Comparison of ENCODE assay signal across 11 mouse cellular contexts in the genomic region with DNA sequence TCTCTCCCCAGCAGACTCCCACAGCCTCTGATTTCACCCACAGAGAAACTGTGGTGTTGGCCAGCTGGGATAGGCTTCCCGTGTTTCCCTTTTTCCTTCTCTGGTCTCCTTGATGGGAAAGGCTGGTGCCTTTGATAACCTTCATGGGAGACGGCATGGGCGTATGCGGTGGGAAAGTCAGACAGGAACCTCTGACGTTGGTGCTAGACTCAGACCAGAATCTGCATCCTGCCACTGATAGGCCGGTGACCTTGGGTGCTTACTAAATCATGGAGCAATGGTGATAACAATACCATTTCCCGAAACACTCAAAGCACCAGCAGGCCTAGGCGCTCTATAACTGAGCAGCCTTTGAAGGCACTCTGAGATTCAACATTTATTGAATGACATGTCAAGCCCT. TPM values are rescaled to one million over a fixed set of nuclear protein-coding genes. Genes with fewer than 3 reads are reported as not detected.
A peak's percentile ranks its signal among the peaks of the same experiment; 100 is the strongest.
DNase-seq lines count a peak whose midpoint lies in the region; ATAC-seq and TF ChIP-seq lines count a peak whose summit lies in the region.
"Had no signal": no experiment of that assay in that cellular context is flagged by ENCODE, and none has a peak within 500 bp of the region (broad histone marks: within the 10 kb centered on the region; RNA-seq: fewer than 3 reads in every experiment).

No protein-coding gene starts in this region.

- no peak overlapping the region for H3K4me3 ChIP-seq in kidney, embryonic 14.5 days (ENCODE audit: low read length)
- H3K4me3 ChIP-seq in heart, embryonic 10.5 days, result no peak overlapping the region
- no peak overlapping the region for H3K4me3 ChIP-seq in lung, postnatal 0 days (ENCODE audit: low read depth, low read length)
- H3K4me3 ChIP-seq in midbrain, embryonic 15.5 days, result no peak overlapping the region
- no peak overlapping the region for H3K4me3 ChIP-seq in hindbrain, embryonic 13.5 days
- H3K4me3 ChIP-seq: megakaryocyte, embryonic 14.5 days had no signal

- TF ChIP-seq EP300 in lung, postnatal 0 days (IDR thresholded peaks at IDR 0.05), result peak; percentile 78

- H3K9ac ChIP-seq in kidney, embryonic 14.5 days (ENCODE audit: low read depth, low read length), result no peak overlapping the region
- no peak overlapping the region for H3K9ac ChIP-seq in lung, postnatal 0 days (replicated peaks; ENCODE audit: low read depth)
- H3K9ac ChIP-seq in midbrain, embryonic 15.5 days, result no peak overlapping the region
- no peak overlapping the region for H3K9ac ChIP-seq in hindbrain, embryonic 13.5 days

- peaks cover 32% of the 10 kb centered on the region; the same call in 1 of the 2 replicates for H3K36me3 ChIP-seq in kidney, embryonic 14.5 days (ENCODE audit: control insufficient read depth, insufficient read depth, low read length)
- peaks cover 21% of the 10 kb centered on the region; the same call in 1 of the 2 replicates for H3K36me3 ChIP-seq in heart, embryonic 10.5 days
- H3K36me3 ChIP-seq in lung, postnatal 0 days (ENCODE audit: insufficient read depth, low read length), result no peaks in the 10 kb centered on the region
- peaks cover 8% of the 10 kb centered on the region; the same call in 1 of the 2 replicates for H3K36me3 ChIP-seq in midbrain, embryonic 15.5 days (replicated peaks)
- peaks cover 83% of the 10 kb centered on the region for H3K36me3 ChIP-seq in hindbrain, embryonic 13.5 days

- no peak overlapping the region for H3K4me2 ChIP-seq in kidney, embryonic 14.5 days (replicated peaks; ENCODE audit: low read depth, low read length)
- H3K4me2 ChIP-seq in lung, postnatal 0 days (replicated peaks; ENCODE audit: low read depth, low read length), result no peak overlapping the region
- H3K4me2 ChIP-seq in midbrain, embryonic 15.5 days, result no peak overlapping the region
- no peak overlapping the region for H3K4me2 ChIP-seq in hindbrain, embryonic 13.5 days

- ATAC-seq in kidney, embryonic 14.5 days (ENCODE audit: low FRiP score, low TSS enrichment), result no peak
- peak; percentile 85 for ATAC-seq in lung, postnatal 0 days
- ATAC-seq in midbrain, embryonic 15.5 days (replicated peaks), result no peak
- ATAC-seq in hindbrain, embryonic 13.5 days (ENCODE audit: low FRiP score), result no peak
- ATAC-seq: hindbrain, postnatal 0 days had no signal

- DNase-seq in kidney, adult 18-20 months, result peak; percentile 26
- no peak for DNase-seq in heart, embryonic 10.5 days (ENCODE audit: low spot score)
- DNase-seq in kidney, adult 9 months, result peak; percentile 55
- DNase-seq in lung, postnatal 0 days (ENCODE audit: low spot score), result peak; percentile 60
- no peak for DNase-seq in frontal cortex, postnatal 36 days (ENCODE audit: low spot score in 2 of 2)

- TF ChIP-seq CTCF in lung, postnatal 0 days (IDR thresholded peaks at IDR 0.05), result no peak

- no peak overlapping the region for H3K27ac ChIP-seq in kidney, embryonic 14.5 days (ENCODE audit: low read depth, low read length)
- H3K27ac ChIP-seq in heart, embryonic 10.5 days, result peak overlapping the region; percentile 49; the same call in 1 of the 2 replicates
- H3K27ac ChIP-seq in lung, postnatal 0 days (ENCODE audit: low read length), result no peak overlapping the region
- no peak overlapping the region for H3K27ac ChIP-seq in midbrain, embryonic 15.5 days
- no peak overlapping the region for H3K27ac ChIP-seq in hindbrain, embryonic 13.5 days
- H3K27ac ChIP-seq: hindbrain, postnatal 0 days had no signal

- H3K9me3 ChIP-seq in kidney, embryonic 14.5 days (ENCODE audit: control insufficient read depth, low read length), result no peaks in the 10 kb centered on the region
- no peaks in the 10 kb centered on the region for H3K9me3 ChIP-seq in heart, embryonic 10.5 days
- H3K9me3 ChIP-seq in lung, postnatal 0 days (ENCODE audit: low read length), result no peaks in the 10 kb centered on the region
- H3K9me3 ChIP-seq in midbrain, embryonic 15.5 days, result no peaks in the 10 kb centered on the region
- no peaks in the 10 kb centered on the region for H3K9me3 ChIP-seq in hindbrain, embryonic 13.5 days
- H3K9me3 ChIP-seq: megakaryocyte, embryonic 14.5 days had no signal

- H3K27me3 ChIP-seq in kidney, embryonic 14.5 days (ENCODE audit: control insufficient read depth, insufficient read depth, low read length), result no peaks in the 10 kb centered on the region
- H3K27me3 ChIP-seq in heart, embryonic 10.5 days (ENCODE audit: insufficient read depth, poor library complexity, severe bottlenecking), result no peaks in the 10 kb centered on the region
- no peaks in the 10 kb centered on the region for H3K27me3 ChIP-seq in lung, postnatal 0 days (replicated peaks; ENCODE audit: insufficient read depth, low read length)
- no peaks in the 10 kb centered on the region for H3K27me3 ChIP-seq in midbrain, embryonic 15.5 days (replicated peaks)
- no peaks in the 10 kb centered on the region for H3K27me3 ChIP-seq in hindbrain, embryonic 13.5 days

- H3K4me1 ChIP-seq in kidney, embryonic 14.5 days (ENCODE audit: control insufficient read depth, insufficient read depth, low read length), result no peaks in the 10 kb centered on the region
- H3K4me1 ChIP-seq in heart, embryonic 10.5 days, result peaks cover 23% of the 10 kb centered on the region
- peaks cover 6% of the 10 kb centered on the region; the same call in 1 of the 2 replicates for H3K4me1 ChIP-seq in lung, postnatal 0 days (ENCODE audit: insufficient read depth, low read depth, low read length)
- H3K4me1 ChIP-seq in midbrain, embryonic 15.5 days, result no peaks in the 10 kb centered on the region
- H3K4me1 ChIP-seq in hindbrain, embryonic 13.5 days (replicated peaks), result no peaks in the 10 kb centered on the region

- WGBS in kidney, embryonic 14.5 days, result 77% methylated on average over 8 of the region's 8 CpGs
- 64% methylated on average over 8 of the region's 8 CpGs for WGBS in heart, embryonic 10.5 days
- 66% methylated on average over 8 of the region's 8 CpGs for WGBS in lung, postnatal 0 days
- WGBS in midbrain, embryonic 15.5 days, result 91% methylated on average over 8 of the region's 8 CpGs
- 91% methylated on average over 8 of the region's 8 CpGs for WGBS in hindbrain, embryonic 13.5 days

RNA-seq across cellular contexts. Expression of a gene that starts 27.5 kb away (rescaled TPM):
- polyA plus RNA-seq in kidney, embryonic 14.5 days (2014; fragmentation: Nextera tagmentation; extraction: Ambion mirVana), result 19.0 and 33.3 TPM in 2 replicates
- polyA plus RNA-seq in heart, embryonic 10.5 days (2016; fragmentation: Nextera tagmentation; extraction: Ambion mirVana), result 27.0 and 31.3 TPM in 2 replicates
- polyA plus RNA-seq in lung, postnatal 0 days (2015; fragmentation: Nextera tagmentation; extraction: Ambion mirVana), result 8.3 and 10.4 TPM in 2 replicates
- 33.1 and 34.4 TPM in 2 replicates for polyA plus RNA-seq in midbrain, embryonic 15.5 days (2015; fragmentation: Nextera tagmentation; extraction: Ambion mirVana)
- 25.3 and 27.7 TPM in 2 replicates for polyA plus RNA-seq in hindbrain, embryonic 13.5 days (2015; fragmentation: Nextera tagmentation; extraction: Ambion mirVana)

RNA-seq across cellular contexts. Expression of a gene that starts 27.6 kb away (rescaled TPM):
- 14.3 and 20.9 TPM in 2 replicates for polyA plus RNA-seq in kidney, embryonic 14.5 days (2014; fragmentation: Nextera tagmentation; extraction: Ambion mirVana)
- 15.2 and 22.4 TPM in 2 replicates for polyA plus RNA-seq in heart, embryonic 10.5 days (2016; fragmentation: Nextera tagmentation; extraction: Ambion mirVana)
- polyA plus RNA-seq in lung, postnatal 0 days (2015; fragmentation: Nextera tagmentation; extraction: Ambion mirVana), result 4.5 and 6.7 TPM in 2 replicates
- polyA plus RNA-seq in midbrain, embryonic 15.5 days (2015; fragmentation: Nextera tagmentation; extraction: Ambion mirVana), result 9.4 and 11.7 TPM in 2 replicates
- polyA plus RNA-seq in hindbrain, embryonic 13.5 days (2015; fragmentation: Nextera tagmentation; extraction: Ambion mirVana), result 10.7 and 13.3 TPM in 2 replicates

RNA-seq across cellular contexts. Expression of a gene that starts 42.5 kb away (rescaled TPM):
- polyA plus RNA-seq in kidney, embryonic 14.5 days (2014; fragmentation: Nextera tagmentation; extraction: Ambion mirVana), result 1.3 and 2.1 TPM in 2 replicates
- polyA plus RNA-seq in heart, embryonic 10.5 days (2016; fragmentation: Nextera tagmentation; extraction: Ambion mirVana), result 0.46 and 0.74 TPM in 2 replicates
- 1.5 and 2.0 TPM in 2 replicates for polyA plus RNA-seq in lung, postnatal 0 days (2015; fragmentation: Nextera tagmentation; extraction: Ambion mirVana)
- 2.7 and 2.8 TPM in 2 replicates for polyA plus RNA-seq in midbrain, embryonic 15.5 days (2015; fragmentation: Nextera tagmentation; extraction: Ambion mirVana)
- polyA plus RNA-seq in hindbrain, embryonic 13.5 days (2015; fragmentation: Nextera tagmentation; extraction: Ambion mirVana), result 3.0 and 3.4 TPM in 2 replicates

RNA-seq across cellular contexts. Expression of a gene that starts 50.8 kb away (rescaled TPM):
- 0.06 TPM in 1 of 2 replicates, not detected in the other for polyA plus RNA-seq in kidney, embryonic 14.5 days (2014; fragmentation: Nextera tagmentation; extraction: Ambion mirVana)
- polyA plus RNA-seq in heart, embryonic 10.5 days (2016; fragmentation: Nextera tagmentation; extraction: Ambion mirVana), result 0.28 TPM in 1 of 2 replicates, not detected in the other
- polyA plus RNA-seq in lung, postnatal 0 days (2015; fragmentation: Nextera tagmentation; extraction: Ambion mirVana), result 0.04 TPM in 1 of 2 replicates, not detected in the other
- polyA plus RNA-seq in midbrain, embryonic 15.5 days (2015; fragmentation: Nextera tagmentation; extraction: Ambion mirVana), result 0.18 and 0.49 TPM in 2 replicates
- 0.21 and 0.58 TPM in 2 replicates for polyA plus RNA-seq in hindbrain, embryonic 13.5 days (2015; fragmentation: Nextera tagmentation; extraction: Ambion mirVana)
- polyA plus RNA-seq: neural tube, embryonic 11.5 days had no signal

Comparison
In these comparisons a context has a peak if more than half of its experiments do, and no peak if none do; other contexts are left out.
1. DNase-seq: peak in kidney, adult 18-20 months (single experiment), kidney, adult 9 months (single experiment) and lung, postnatal 0 days (single experiment); none in heart, embryonic 10.5 days (single experiment) and frontal cortex, postnatal 36 days (0 of 2).